Mouse (Mus musculus): Measurements from ENCODE around the gene Vmn2r61.

The Vmn2r61 gene

GRCm38 (mm10) chr7:42259753-42260152, at the start of gene Vmn2r61:
Gene Vmn2r61, plus strand, starts transcription at chr7:42260053.
- DNase-seq (ENCODE audit: low read depth, low spot score), result no peak
